Mouse (Mus musculus): Measurements from ENCODE around the gene Tmem223.

DNA sequence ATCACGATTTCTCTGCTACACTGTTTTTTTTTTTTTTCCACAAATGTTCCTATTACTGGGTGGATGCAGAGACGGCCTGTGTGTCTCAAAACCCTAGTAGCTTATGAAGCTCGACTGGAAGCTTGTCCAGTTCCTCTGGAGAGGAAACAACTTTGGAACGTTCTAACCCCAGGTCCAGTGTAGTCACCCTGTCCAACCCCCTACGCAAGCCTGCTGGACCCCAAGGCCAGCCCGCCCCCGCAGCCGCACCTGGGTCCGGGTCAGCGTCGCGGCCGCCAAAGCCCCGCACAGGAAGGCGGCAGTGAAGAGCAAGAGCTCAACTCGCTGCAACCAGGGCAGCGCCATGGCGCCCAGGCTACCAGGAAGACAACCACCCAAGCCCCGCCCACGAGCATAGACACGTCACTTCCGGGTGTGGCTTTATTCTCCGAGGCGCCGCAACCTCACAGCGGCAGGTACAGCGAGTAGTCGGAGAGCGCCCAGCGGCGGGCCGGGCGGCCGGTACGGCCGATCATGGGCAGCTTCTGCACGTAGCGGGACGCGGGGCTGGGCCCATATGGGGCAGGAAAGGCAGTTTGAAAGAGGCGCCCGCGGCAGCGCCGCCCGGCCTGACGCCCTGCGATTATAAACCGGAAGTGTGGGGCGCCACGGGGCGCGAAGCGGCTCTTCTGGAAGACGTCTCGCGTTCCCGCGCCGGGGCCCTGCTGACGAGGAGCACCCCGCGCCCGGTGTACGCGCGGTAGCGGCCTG, 3.5 kb downstream of the Tmem223 start, which contains the start of gene Tmem179b:
- TF ChIP-seq POLR2A (IDR thresholded peaks at IDR 0.05; ENCODE audit: control insufficient read depth, low read depth, low read length) (peak; percentile 94), CTCF (IDR thresholded peaks at IDR 0.05; ENCODE audit: control insufficient read depth, insufficient read depth, insufficient replicate concordance, low read depth, low read length) (no peak)

All from testis, adult 2 months (tissue).